Mouse (Mus musculus): Measurements from ENCODE around the gene Mrps17. TPM values are rescaled to one million over a fixed set of nuclear protein-coding genes. Genes with fewer than 3 reads are reported as not detected.
A peak's percentile ranks its signal among the peaks of the same experiment; 100 is the strongest.
"Not testable (repeated sequence)": the region's sequence is repeated elsewhere in the genome, so short reads cannot be mapped to it uniquely, and the experiment has no call there.

Gene Mrps17
- 57.2 and 61.3 TPM in 2 replicates for polyA plus RNA-seq (2012; rRNA removed)

- TF ChIP-seq CTCF (IDR thresholded peaks at IDR 0.05; ENCODE audit: insufficient read depth, low read length), result no peak
- TF ChIP-seq POLR2A (IDR thresholded peaks at IDR 0.05; ENCODE audit: borderline replicate concordance, extremely low read depth, low read depth, low read length), result peak; percentile 97
Observed at GRCm38 (mm10) chr5:129715326-129715861, at the start of gene Mrps17. Mrps17 (plus strand) TSS chr5:129715497.

GRCm38 (mm10) chr5:129666271-129666909 lies 48.9 kb upstream of the Mrps17 start:
- Histone ChIP-seq H3K4me1 (ENCODE audit: control insufficient read depth, insufficient read depth, low read length) (0 out of 2 replicates have a peak, but pooled peaks cover 3% of the 10 kb centered on the region), H3K4me3 (replicated peaks; ENCODE audit: extremely low read depth, low read depth, low read length) (no peak overlapping the region)
- DNase-seq, result no peak
- no peak for TF ChIP-seq POLR2A (IDR thresholded peaks at IDR 0.05; ENCODE audit: borderline replicate concordance, extremely low read depth, low read depth, low read length)
- TF ChIP-seq CTCF (IDR thresholded peaks at IDR 0.05; ENCODE audit: insufficient read depth, low read length), result no peak
- 90% methylated on average over 10 of the region's 10 CpGs for WGBS

More at GRCm38 (mm10) chr5:129715326-129715861, at the start of gene Mrps17:
- DNase-seq, result peak; percentile 92
- WGBS, result 0% methylated on average over 33 of the region's 33 CpGs
- peak within 1 kb of the TSS; percentile 78 for H3K4me3 ChIP-seq (replicated peaks; ENCODE audit: extremely low read depth, low read depth, low read length)
- no peaks in the 10 kb centered on the region for H3K4me1 ChIP-seq (ENCODE audit: control insufficient read depth, insufficient read depth, low read length)

DNA sequence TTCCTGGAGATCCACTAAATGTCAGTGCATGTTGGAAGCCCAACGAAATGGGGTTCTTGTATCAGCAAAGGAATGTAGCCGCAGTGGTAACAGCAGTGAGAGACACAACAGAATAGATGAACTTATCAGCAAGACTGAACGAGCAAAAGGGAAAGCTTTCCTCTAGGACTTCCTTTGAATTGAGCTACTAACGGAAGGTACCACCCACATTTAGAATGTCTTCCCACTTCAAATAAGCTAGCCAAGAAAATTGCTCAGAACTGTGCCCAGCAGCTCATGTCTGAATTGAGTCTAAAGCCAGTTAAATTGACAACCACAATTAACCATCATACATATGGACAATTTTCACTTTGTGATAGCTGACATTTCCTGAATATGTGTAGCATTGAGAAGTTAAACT lies 47.4 kb upstream of the Mrps17 start:
- DNase-seq, result no peak
- Histone ChIP-seq H3K4me1 (ENCODE audit: control insufficient read depth, insufficient read depth, low read length) (0 out of 2 replicates have a peak, but pooled peaks cover 3% of the 10 kb centered on the region), H3K4me3 (replicated peaks; ENCODE audit: extremely low read depth, low read depth, low read length) (no peak overlapping the region)
- TF ChIP-seq POLR2A (IDR thresholded peaks at IDR 0.05; ENCODE audit: borderline replicate concordance, extremely low read depth, low read depth, low read length) (no peak), CTCF (IDR thresholded peaks at IDR 0.05; ENCODE audit: insufficient read depth, low read length) (no peak)
- 73% methylated on average over 4 of the region's 4 CpGs for WGBS

DNA sequence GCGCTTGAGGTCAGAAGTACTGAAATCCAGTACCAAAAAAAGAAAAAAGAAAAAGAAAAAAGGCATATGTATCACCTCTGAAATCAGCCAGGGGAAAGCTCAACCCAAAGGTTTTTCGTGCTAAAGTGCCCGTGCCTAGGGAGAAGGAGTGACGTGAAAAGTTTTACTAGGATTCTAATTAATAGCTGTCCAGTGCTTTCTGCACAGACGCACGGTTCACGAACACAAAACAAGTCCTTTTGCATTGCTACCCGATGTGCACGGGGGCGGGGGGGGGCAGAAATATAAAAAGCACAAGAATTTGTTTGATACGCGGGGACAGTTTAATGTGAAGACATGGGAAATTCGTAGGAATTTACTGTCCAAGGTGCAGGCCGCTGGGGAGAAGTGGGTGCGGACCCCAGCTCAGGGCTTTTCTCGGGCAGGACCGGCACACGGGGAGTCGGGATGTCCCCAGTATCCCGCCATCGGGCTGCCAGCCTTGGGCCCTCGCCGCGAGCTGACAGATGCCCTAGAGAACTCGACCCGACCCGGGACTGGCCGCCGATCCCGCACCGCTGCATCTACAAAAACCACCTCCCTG lies 45.8 kb upstream of the Mrps17 start:
- Histone ChIP-seq H3K4me3 (replicated peaks; ENCODE audit: extremely low read depth, low read depth, low read length) (peak overlapping the region; percentile 96), H3K4me1 (ENCODE audit: control insufficient read depth, insufficient read depth, low read length) (0 out of 2 replicates have a peak, but pooled peaks cover 3% of the 10 kb centered on the region)
- TF ChIP-seq CTCF (IDR thresholded peaks at IDR 0.05; ENCODE audit: insufficient read depth, low read length) (no peak), POLR2A (IDR thresholded peaks at IDR 0.05; ENCODE audit: borderline replicate concordance, extremely low read depth, low read depth, low read length) (no peak)
- no peak for DNase-seq
- under 1% methylated on average over 31 of the region's 31 CpGs for WGBS

DNA sequence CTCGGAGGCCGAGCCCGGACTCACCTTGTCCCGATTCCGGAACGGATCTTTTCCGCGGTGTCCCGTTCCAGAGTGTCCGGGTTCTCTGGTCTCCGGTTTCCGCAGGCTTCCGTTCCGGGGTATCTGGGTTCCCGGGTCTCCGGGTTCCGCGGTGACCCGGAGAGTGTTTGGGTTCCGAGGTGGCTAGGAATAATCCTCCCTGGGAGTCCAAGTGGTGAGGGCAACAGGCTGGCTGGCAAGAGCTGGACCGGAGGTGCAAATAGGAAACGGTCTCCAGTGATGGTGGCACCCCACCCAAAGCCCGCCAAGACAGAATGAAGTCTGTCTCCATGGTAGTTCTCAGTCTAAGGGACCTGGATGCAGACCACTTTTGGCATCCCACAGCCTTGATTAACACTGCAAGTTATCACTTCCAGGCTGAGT lies 45.2 kb upstream of the Mrps17 start, which contains the start of gene Zfp11:
Zfp11 (minus strand) TSS at position 64 of the 423 bp plus-strand sequence.
- Histone ChIP-seq H3K4me3 (replicated peaks; ENCODE audit: extremely low read depth, low read depth, low read length) (peak within 1 kb of the TSS; percentile 96), H3K4me1 (ENCODE audit: control insufficient read depth, insufficient read depth, low read length) (0 out of 2 replicates have a peak, but pooled peaks cover 3% of the 10 kb centered on the region)
- peak; percentile 77 for DNase-seq
- TF ChIP-seq CTCF (IDR thresholded peaks at IDR 0.05; ENCODE audit: insufficient read depth, low read length), result no peak
- peak; percentile 87; the same call in 1 of the 2 replicates for TF ChIP-seq POLR2A (IDR thresholded peaks at IDR 0.05; ENCODE audit: borderline replicate concordance, extremely low read depth, low read depth, low read length)
- 2% methylated on average over 23 of the region's 23 CpGs for WGBS

GRCm38 (mm10) chr5:129685141-129685540 lies 30.2 kb upstream of the Mrps17 start:
- WGBS, result 91% methylated on average over 5 of the region's 5 CpGs
- H3K4me1 ChIP-seq (ENCODE audit: control insufficient read depth, insufficient read depth, low read length); H3K4me3 ChIP-seq (replicated peaks; ENCODE audit: extremely low read depth, low read depth, low read length): not testable (repeated sequence)

GRCm38 (mm10) chr5:129687621-129688020 lies 27.7 kb upstream of the Mrps17 start:
- Histone ChIP-seq H3K4me3 (replicated peaks; ENCODE audit: extremely low read depth, low read depth, low read length) (no peak overlapping the region), H3K4me1 (ENCODE audit: control insufficient read depth, insufficient read depth, low read length) (no peaks in the 10 kb centered on the region)
- no peak for DNase-seq
- TF ChIP-seq CTCF (IDR thresholded peaks at IDR 0.05; ENCODE audit: insufficient read depth, low read length) (no peak), POLR2A (IDR thresholded peaks at IDR 0.05; ENCODE audit: borderline replicate concordance, extremely low read depth, low read depth, low read length) (no peak)
- WGBS, result 79% methylated on average over 7 of the region's 7 CpGs

More at GRCm38 (mm10) chr5:129685141-129685540, 30.2 kb upstream of the Mrps17 start:
- not testable (repeated sequence) for DNase-seq

- no peak overlapping the region for H3K4me3 ChIP-seq (replicated peaks; ENCODE audit: extremely low read depth, low read depth, low read length)
- no peak for DNase-seq
- TF ChIP-seq CTCF (IDR thresholded peaks at IDR 0.05; ENCODE audit: insufficient read depth, low read length) (no peak), POLR2A (IDR thresholded peaks at IDR 0.05; ENCODE audit: borderline replicate concordance, extremely low read depth, low read depth, low read length) (no peak)
Observed at GRCm38 (mm10) chr5:129690528-129690927, 24.8 kb upstream of the Mrps17 start.

DNA sequence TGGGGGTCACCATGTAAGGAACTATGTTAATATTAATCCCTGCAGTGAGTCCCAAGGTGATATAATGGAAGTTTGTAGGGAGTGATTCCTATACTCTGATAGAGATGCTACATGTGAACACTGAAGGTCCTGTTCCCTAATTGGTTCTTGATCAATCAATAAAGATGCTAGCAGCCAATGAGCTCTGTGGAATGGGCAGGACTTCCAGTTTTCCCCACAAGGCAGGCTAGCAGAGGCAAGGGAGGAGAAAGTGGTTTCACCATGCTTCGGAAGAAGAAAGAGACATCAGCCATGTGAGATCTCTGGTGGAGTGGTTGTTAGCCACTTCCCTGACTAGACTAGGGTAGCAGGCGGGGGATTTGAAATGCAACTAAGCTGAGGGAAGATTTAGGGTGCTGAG lies 14.8 kb upstream of the Mrps17 start:
- no peak for DNase-seq
- WGBS, result 35% methylated on average over 2 of the region's 2 CpGs

More at GRCm38 (mm10) chr5:129690528-129690927, 24.8 kb upstream of the Mrps17 start:
- WGBS, result 71% methylated on average over 3 of the region's 3 CpGs
- no peaks in the 10 kb centered on the region for H3K4me1 ChIP-seq (ENCODE audit: control insufficient read depth, insufficient read depth, low read length)

More for the DNA sequence above, 14.8 kb upstream of the Mrps17 start:
- H3K4me3 ChIP-seq (replicated peaks; ENCODE audit: extremely low read depth, low read depth, low read length), result no peak overlapping the region
- no peaks in the 10 kb centered on the region for H3K4me1 ChIP-seq (ENCODE audit: control insufficient read depth, insufficient read depth, low read length)
- no peak for TF ChIP-seq POLR2A (IDR thresholded peaks at IDR 0.05; ENCODE audit: borderline replicate concordance, extremely low read depth, low read depth, low read length)
- TF ChIP-seq CTCF (IDR thresholded peaks at IDR 0.05; ENCODE audit: insufficient read depth, low read length), result no peak
